Mouse (Mus musculus): ENCODE measurements around the gene Slc1a1.

Slc1a1 gene

GRCm38 (mm10) chr19:28917839-28918238 lies 83.0 kb downstream of the Slc1a1 start:
- DNase-seq (ENCODE audit: low spot score) = no peak

- no peak for DNase-seq (ENCODE audit: low spot score)
These were observed 91.5 kb downstream of the Slc1a1 start for GRCm38 (mm10) chr19:28926366-28926765.

DNA sequence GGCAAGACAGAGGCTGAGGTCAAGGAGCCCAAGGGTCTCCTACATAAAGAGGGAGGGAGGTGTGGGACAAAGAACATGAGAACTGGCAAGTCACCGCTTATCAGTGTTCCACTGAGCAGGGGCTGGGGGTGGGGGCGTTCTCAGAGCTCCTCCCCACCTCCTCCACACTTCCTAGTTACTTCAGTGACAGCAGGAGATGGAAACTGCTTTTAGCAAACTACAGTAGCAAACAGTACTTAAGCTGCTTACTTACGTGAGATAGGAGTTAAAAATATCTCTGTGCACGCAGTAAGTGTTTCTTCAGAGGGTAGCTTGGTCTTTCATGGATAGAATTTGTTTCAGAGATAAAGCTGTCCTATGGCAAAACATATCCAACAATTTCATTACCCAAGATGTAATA lies 92.5 kb downstream of the Slc1a1 start:
- DNase-seq (ENCODE audit: low spot score) = no peak

GRCm38 (mm10) chr19:28929034-28929433 lies 94.2 kb downstream of the Slc1a1 start:
- DNase-seq (ENCODE audit: low spot score) = no peak

GRCm38 (mm10) chr19:28934897-28935296 lies 100.0 kb downstream of the Slc1a1 start:
- no peak for DNase-seq (ENCODE audit: low spot score)

DNA sequence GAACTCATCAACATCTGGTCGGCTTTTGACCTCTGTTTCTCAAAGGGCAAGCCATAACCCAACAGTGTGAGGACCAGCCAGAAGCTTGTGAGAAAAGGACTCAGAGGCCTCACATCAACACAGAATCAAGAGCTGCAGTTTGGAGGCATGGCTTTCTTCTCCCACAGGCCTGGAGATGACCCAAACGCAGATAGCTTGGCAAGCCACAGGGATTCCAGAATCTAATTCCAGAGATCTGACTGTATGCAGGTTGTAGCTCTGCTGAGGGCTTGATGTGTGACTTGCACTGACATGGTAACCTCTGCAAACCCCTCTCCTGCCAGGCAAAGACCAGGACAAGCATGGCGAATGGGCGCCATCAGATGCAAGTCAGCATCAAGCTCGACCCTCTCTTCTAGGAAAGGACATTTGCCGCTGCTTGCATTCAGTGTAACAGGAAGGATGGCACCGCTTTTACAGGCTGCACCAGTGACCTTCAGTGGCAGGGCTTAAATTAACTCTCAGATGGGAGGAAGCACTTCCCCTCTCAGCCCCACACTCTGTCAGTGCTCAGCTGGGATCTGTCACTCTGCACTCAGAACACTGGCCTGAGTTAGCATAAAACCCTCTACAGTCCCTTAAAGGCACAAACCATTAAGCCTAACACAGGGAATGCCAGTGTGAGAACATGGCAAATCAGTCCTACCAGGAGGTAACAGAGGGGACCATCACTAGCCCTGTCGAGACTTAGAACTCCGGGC lies 105.5 kb downstream of the Slc1a1 start:
- no peak for DNase-seq (ENCODE audit: low spot score)

GRCm38 (mm10) chr19:28941271-28941670 lies 106.4 kb downstream of the Slc1a1 start:
- DNase-seq (ENCODE audit: low spot score) = no peak

DNA sequence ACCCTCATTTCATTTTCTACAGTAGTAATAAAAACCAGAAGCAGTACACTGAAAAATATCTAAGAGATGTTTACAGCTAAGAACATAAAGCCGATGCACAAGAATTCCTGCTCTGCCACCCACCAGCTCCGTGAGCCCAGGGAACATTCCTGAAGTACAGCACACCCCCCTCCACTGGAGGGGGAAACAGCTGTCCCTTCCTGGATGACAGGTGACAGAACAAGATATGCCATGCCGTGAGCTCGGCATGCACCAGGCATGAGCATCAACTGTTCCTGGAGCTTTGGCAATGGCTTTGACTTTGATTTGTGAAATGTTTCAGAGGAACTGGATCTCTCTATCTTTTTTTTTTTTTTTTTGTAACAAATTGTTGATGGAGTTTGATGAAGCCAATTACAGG lies 111.9 kb downstream of the Slc1a1 start:
- DNase-seq (ENCODE audit: low spot score) = no peak

DNA sequence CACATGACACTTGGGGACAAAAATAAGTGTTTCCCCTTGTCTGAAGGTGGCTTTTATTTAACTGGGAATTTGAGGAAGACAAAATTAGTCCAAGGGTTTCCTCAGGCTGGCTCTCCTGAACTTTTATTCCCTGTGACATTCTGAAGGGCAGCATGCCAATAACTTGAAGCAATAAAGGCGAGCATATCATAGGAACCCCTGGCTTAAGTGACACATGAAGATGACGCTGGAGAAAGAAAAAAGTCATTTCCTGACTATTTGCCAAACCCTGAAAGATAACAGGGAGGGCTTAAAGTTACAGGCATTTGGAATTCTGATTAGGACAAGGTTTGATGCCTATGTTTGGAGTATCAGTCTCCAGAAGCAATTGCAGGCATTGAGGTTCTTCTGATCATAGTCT lies 112.5 kb downstream of the Slc1a1 start:
- no peak for DNase-seq (ENCODE audit: low spot score)

DNA sequence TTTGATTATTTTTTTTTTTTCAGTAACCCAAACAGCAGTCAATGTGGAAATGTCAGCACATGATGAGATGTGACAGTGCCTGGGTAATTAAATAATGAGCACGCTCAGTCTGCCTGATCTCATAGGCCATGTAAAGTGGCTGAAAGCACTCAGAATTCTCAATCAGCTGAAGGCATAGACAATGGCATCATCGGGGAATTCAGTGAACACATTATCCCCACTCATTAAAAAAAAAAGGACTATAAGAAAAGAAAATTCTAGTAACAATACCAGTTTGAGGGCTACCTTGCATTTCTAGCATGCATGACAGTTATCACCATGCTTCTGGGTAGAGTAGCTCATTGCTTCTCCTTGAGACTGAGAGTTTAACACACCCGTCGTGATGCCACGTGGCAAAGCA lies 116.4 kb downstream of the Slc1a1 start:
- no peak for DNase-seq (ENCODE audit: low spot score)

DNA sequence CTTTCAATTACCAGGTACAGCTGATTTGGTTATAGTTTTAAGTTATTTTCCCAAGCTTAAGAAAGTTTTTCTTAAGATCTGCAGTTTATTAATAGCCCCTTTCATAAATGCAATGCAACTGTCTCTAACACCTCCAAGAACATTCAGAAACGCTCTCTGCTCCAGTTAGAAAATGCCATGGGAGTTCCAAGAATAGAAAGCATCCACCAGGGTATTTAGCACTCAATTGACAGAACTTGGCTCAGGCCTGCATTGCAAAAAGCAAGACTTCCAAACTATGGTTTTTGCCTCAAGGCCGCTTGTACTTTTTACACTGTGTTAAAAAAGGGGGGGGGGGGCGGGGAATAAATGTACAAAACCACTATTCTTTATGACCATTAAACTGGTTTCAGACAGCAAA lies 128.3 kb downstream of the Slc1a1 start:
- no peak for DNase-seq (ENCODE audit: low spot score)

- DNase-seq (ENCODE audit: low spot score) = no peak
These were observed 128.6 kb downstream of the Slc1a1 start for GRCm38 (mm10) chr19:28963513-28963841.

Measured in ovary, adult 18-20 months (tissue).